Mouse (Mus musculus): ENCODE results near the gene Eaf2.

The Eaf2 gene

DNA sequence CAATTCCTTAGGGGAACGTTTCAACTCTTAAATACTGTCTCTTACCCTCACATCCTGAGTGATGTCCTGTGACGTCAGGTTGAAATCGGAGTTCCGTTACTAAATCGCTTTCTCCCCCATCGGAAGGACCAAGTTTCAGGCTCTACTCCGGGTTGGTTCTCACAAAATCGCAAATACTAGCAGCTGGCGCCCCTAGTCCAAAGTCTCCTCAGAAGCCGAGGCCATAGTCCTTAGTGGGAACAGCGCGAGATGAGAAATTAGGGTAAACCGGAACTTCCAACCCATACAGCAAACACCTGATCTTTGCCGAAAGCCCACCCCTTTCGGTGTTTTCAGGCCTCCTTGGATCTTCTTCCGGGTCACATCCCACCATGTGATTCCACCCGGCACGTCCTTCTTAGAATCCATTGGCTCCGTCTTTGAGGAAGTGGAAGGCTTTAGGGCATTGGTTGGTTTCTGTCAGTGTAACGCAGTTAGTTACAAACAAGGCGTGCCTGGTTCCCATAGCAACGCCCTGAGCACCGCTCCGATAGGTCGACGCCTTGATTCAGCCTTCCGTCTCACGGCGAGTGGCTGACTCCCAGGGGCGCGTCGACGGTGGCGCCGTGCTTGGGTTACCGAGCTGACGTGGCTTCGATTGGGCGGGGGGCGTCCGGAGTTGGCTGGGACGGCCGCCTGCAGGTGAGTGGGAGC is at the start of gene Eaf2, which contains the start of gene Golgb1:
Gene Eaf2, minus strand, starts transcription at position 421 of the 693 bp plus-strand sequence.
Gene Golgb1, plus strand, starts transcription at position 558 of the 693 bp plus-strand sequence.
- peak; percentile 89 for DNase-seq (ENCODE audit: low spot score)

GRCm38 (mm10) chr16:36924312-36924711 is 49.5 kb upstream of the Eaf2 start:
- DNase-seq (ENCODE audit: low spot score) = no peak

GRCm38 (mm10) chr16:36921980-36922379 is 47.2 kb upstream of the Eaf2 start:
- no peak for DNase-seq (ENCODE audit: low spot score)

DNA sequence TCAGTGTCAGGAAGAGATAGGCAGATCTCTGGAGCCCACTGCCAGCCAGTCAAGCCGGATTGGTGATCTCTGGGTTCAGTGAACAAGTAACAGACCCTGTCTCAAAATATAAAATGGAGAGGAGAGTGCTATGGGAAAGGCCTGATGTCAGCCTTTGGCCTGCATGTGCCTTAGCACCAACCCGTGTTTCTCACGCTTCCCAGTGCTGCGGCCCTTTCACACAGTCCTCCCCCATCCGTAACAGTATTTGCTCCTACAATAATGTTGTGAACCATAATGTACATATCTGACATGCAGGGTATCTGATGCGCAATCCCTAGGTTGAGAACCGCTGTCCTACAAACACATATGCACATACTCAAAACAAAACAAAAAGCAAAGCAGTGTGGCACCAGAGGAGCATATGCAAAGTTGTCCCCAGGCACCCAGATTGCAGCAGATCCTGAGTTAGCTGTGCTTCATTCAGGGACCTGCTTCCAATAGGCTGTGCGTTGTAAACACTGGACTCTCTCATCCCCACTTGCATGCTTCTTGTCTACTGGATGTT is 46.3 kb upstream of the Eaf2 start:
- no peak for DNase-seq (ENCODE audit: low spot score)

GRCm38 (mm10) chr16:36920410-36920809 is 45.6 kb upstream of the Eaf2 start:
- DNase-seq (ENCODE audit: low spot score) = no peak

GRCm38 (mm10) chr16:36918505-36918904 is 43.7 kb upstream of the Eaf2 start:
- no peak for DNase-seq (ENCODE audit: low spot score)

- DNase-seq (ENCODE audit: low spot score) = no peak
Observed at GRCm38 (mm10) chr16:36914195-36914594, 39.4 kb upstream of the Eaf2 start.

- DNase-seq (ENCODE audit: low spot score) = no peak
Observed at GRCm38 (mm10) chr16:36912311-36912710, 37.5 kb upstream of the Eaf2 start.

- no peak for DNase-seq (ENCODE audit: low spot score)
Observed at GRCm38 (mm10) chr16:36911909-36912308, 37.1 kb upstream of the Eaf2 start.

DNA sequence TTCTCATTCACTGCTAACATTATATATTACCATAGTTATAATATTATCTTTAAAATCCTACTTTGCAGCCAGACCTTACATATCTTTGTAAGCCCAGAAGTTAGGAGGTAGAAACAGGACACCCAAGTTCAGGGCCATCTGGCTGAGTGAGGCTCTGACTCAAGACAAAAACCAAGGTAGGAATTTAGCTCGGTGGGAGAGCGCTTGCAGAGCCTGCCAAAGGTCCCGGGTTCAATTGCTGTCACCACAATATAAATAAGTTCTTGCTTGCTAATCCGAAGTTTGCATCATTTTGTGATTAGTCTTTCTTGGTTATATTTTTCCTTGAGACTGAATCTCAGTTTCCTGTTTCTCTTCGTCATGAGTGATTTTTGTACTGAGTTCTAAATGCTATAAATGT is 28.4 kb upstream of the Eaf2 start:
- no peak for DNase-seq (ENCODE audit: low spot score)

DNA sequence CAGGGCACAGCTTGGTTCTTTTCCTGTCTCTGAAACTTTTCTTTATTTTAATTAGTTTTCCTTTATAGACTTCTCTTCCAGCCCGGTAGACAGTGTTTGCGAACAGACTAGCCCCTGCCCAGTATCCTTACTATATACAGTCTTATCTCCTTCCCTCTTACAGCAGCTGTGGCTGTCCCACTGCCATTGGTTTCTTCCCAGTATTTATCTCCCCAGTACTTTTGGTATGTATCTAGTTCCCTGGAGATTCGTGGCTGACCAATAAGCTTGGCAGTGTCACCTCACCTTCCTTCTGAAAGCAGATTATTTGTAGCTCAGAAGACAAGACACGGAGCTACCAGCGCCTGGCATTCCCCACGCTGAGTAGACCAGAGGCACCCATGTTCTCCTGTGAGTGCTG is 21.9 kb upstream of the Eaf2 start:
- no peak for DNase-seq (ENCODE audit: low spot score)

DNA sequence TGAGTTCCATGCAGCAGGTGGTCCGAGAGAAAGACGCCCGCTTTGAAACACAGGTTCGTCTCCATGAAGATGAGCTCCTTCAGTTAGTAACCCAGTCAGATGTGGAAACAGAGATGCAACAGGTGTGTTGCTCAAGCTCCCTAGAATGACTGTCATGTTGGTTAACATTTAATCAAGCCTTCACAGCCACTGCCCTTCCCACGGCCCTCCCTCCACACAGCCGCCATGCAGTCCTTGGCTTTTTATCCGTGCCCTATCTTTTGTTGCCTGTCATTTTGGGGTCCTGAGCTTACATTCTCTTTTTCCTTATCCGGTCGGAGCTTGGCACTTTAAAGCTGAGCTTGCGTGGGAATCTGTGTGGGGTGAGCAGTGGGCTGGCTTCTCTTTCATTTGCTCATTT is 18.5 kb upstream of the Eaf2 start:
- DNase-seq (ENCODE audit: low spot score) = no peak

DNA sequence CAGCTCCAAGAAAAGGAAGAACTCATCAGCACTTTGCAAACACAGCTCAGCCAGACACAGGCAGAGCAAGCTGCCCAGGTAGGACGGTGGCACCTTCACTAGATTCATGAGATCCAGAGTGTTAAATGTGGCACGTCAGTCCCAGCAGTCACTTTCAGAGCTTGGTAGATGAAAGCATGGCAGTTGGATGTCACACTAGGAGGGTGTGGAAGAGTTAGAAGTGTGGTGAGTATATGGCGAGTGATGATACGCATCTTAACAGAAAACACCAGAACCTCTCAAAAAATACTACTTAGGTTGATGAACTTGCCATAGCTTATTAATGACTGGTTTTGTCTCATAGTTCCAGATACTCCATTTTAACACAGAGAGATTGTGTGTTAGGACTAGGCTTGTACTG is 16.6 kb upstream of the Eaf2 start:
- peak; percentile 9 for DNase-seq (ENCODE audit: low spot score)

DNA sequence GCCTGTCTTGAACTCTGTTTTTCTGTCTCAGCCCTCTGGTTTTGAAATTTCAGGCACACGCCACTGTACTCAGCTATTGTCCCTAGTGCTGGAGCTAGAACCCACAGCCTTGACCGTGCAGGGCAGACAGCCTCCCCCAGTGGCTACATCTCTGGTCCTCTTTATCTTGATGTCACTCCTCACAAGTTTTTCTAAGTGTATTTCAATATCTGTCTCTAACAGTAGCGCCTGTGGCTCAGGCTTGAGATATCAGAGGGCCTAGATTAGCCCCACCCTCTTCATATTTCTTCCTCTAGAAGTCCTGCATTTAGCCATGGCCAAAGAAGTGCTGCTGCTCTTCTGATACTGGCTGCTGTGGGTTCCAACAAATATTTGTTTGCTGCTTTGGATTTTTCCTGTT is 15.8 kb upstream of the Eaf2 start:
- peak; percentile 55 for DNase-seq (ENCODE audit: low spot score)

DNA sequence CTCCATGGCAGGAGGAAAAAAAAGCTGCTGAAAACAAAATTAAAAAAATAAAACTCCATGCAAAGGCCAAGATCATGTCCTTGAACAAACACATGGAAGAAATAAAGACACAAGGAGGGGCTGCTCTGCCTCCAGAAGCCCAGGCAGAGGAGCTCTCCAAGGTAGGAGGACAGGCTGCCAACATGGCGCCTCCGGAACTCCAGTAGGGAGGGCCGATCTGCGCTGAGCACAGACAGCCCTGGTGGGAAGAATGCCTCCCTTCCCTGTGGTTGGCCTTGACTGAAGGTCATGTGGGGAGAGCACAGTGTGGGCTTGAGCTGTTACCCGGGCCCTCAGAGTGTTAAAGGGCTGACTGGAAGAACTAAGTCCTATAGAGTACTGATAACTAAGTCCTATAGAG is 12.7 kb upstream of the Eaf2 start:
- no peak for DNase-seq (ENCODE audit: low spot score)

DNA sequence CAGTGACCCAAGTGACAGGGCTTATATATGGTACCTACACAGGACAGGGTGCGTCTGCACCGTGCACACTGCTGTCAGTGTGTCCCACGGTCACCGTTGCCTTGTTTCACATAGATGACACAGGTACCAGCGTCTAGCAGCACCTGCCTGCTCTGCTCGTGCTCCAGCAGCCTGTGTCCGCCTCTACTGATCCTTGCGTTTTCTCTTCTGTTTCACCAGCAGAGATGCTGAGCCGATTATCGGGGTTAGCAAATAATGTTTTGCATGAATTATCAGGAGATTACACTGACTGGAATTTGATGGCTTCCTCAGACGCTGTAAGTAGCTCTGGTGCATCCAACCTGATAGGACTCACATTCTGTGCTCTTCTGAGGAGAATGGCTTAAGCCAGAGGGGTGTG is 11.1 kb upstream of the Eaf2 start:
- no peak for DNase-seq (ENCODE audit: low spot score)

DNA sequence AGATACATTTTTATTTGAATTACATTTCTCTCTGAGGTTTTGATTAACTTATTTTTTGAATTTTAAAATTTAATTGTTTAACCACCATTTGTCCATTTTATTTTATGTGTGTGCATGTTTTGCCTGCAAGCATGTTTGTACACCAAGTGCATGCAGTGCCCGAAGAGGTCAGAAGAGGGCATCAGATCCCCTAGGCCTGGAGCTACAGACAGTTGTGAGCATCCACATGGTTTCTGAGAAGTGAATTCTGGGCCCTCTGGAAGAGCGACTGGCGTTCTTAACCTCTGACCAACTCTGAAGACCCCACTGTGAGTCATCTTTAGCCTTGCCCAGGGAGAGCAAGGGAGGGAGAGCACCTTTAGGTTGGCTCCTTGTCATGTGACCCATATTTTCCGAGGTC is 10.1 kb upstream of the Eaf2 start:
- DNase-seq (ENCODE audit: low spot score) = peak; percentile 54

GRCm38 (mm10) chr16:36882737-36883343 is 8.0 kb upstream of the Eaf2 start:
- no peak for DNase-seq (ENCODE audit: low spot score)

GRCm38 (mm10) chr16:36877316-36877715 is 2.5 kb upstream of the Eaf2 start:
- DNase-seq (ENCODE audit: low spot score) = no peak

DNA sequence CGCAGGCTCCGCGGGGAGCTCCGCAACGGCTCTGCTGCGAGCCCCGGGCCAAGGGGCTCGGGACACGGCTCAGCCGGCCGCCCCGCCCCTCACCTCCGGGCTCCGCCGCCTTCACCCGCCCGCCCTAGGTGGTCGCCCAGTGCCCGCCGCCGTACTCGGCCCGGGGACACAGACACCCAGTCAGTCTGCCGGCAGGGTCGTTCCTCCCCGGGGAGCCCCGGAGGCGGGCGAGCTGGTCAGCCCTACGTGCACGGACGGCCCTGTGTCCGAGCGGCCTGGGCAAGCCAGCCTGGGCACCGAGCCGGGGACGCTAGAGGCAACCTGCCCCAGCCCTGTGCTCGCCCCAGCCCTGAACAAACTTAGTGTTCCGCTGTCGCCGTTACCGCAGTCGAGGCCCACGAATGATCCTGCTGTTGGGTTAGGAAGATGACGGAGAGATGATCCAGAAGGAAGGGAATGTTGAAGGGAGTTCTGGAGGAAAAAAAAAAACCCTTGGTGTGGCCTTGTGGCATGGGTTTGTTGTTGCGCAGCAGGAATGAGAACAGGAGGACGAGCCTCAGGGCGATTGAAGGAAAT is 561 bp upstream of the Eaf2 start:
- DNase-seq (ENCODE audit: low spot score) = no peak

DNA sequence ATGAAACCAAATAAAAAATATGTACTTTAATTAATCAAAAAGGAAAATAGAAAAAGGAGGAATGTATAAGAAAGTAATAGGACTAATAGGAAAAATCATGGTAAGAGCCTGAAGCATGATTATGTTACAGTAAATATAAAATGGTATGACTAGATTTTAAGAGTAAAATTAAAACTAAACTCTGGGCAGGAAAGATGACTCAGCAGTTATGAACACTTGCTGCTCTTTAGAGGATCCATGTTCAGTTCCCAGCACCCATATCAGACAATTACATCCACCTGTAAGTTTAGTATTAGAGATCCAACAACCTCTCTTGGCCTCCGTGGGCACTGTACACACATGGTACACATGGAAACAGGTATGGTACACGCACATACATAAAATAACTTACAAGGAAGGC is 5.4 kb downstream of the Eaf2 start:
- no peak for DNase-seq (ENCODE audit: low spot score)

- no peak for DNase-seq (ENCODE audit: low spot score)
Observed at GRCm38 (mm10) chr16:36863585-36863984, 11.2 kb downstream of the Eaf2 start.

- no peak for DNase-seq (ENCODE audit: low spot score)
Observed at GRCm38 (mm10) chr16:36851202-36851601, 23.6 kb downstream of the Eaf2 start.
